Mouse (Mus musculus): ENCODE measurements around the gene Timeless.
"Not testable (repeated sequence)": the region's sequence is repeated elsewhere in the genome, so short reads cannot be mapped to it uniquely, and the experiment has no call there.

Timeless gene

GRCm38 (mm10) chr10:128214112-128214511 lies 17.8 kb upstream of the Timeless start:
- not testable (repeated sequence) for DNase-seq

GRCm38 (mm10) chr10:128214981-128215380 lies 16.9 kb upstream of the Timeless start:
- DNase-seq = no peak

GRCm38 (mm10) chr10:128218387-128219117 lies 13.3 kb upstream of the Timeless start:
- DNase-seq = no peak

GRCm38 (mm10) chr10:128221533-128222286 lies 10.2 kb upstream of the Timeless start:
- DNase-seq = no peak

GRCm38 (mm10) chr10:128225064-128225463 lies 6.8 kb upstream of the Timeless start:
- no peak for DNase-seq

GRCm38 (mm10) chr10:128225538-128225937 lies 6.3 kb upstream of the Timeless start, which contains the start of gene Mip:
Gene Mip (plus strand): TSS chr10:128225838.
- no peak for DNase-seq

- no peak for DNase-seq
These were observed 4.3 kb upstream of the Timeless start for GRCm38 (mm10) chr10:128227592-128227991.

- no peak for DNase-seq
These were observed 3.9 kb upstream of the Timeless start for GRCm38 (mm10) chr10:128228009-128228408.

GRCm38 (mm10) chr10:128230582-128230981 lies 1.3 kb upstream of the Timeless start:
- DNase-seq = no peak

GRCm38 (mm10) chr10:128231146-128231545 lies 719 bp upstream of the Timeless start:
- DNase-seq = no peak

- peak in 1 of 2 experiments; percentile 72 for DNase-seq
These were observed 638 bp downstream of the Timeless start for GRCm38 (mm10) chr10:128232420-128232985.

- no peak for DNase-seq
These were observed 4.5 kb downstream of the Timeless start for GRCm38 (mm10) chr10:128236321-128236720.

GRCm38 (mm10) chr10:128237807-128238480 lies 6.1 kb downstream of the Timeless start:
- no peak for DNase-seq

- no peak for DNase-seq
These were observed 7.3 kb downstream of the Timeless start for GRCm38 (mm10) chr10:128239140-128239539.

- no peak for DNase-seq
These were observed 8.3 kb downstream of the Timeless start for GRCm38 (mm10) chr10:128240131-128240530.

GRCm38 (mm10) chr10:128243252-128243651 lies 11.4 kb downstream of the Timeless start:
- DNase-seq = no peak

- no peak for DNase-seq
These were observed 12.3 kb downstream of the Timeless start for GRCm38 (mm10) chr10:128244121-128244520.

- DNase-seq = peak; percentile 56 to 65
These were observed 15.3 kb downstream of the Timeless start for GRCm38 (mm10) chr10:128247020-128247732.

GRCm38 (mm10) chr10:128250565-128250964 lies 18.7 kb downstream of the Timeless start:
- DNase-seq = no peak

- DNase-seq = no peak
These were observed 21.9 kb downstream of the Timeless start, which contains the start of gene Apon for GRCm38 (mm10) chr10:128253677-128254255. Gene Apon (plus strand): TSS chr10:128254096.

- no peak for DNase-seq
These were observed 24.1 kb downstream of the Timeless start for GRCm38 (mm10) chr10:128255925-128256324.

- no peak for DNase-seq
These were observed 24.5 kb downstream of the Timeless start for GRCm38 (mm10) chr10:128256328-128256727.
